Mouse (Mus musculus): ENCODE measurements at regions not wholly inside any gene's neighbourhood (a gene's known extent, or its start where the extent isn't known, plus 50 kb on each side); places are given as distances from the start of the nearest gene placed in this dataset.
"Not testable (repeated sequence)": the region's sequence is repeated elsewhere in the genome, so short reads cannot be mapped to it uniquely, and the experiment has no call there.

DNA sequence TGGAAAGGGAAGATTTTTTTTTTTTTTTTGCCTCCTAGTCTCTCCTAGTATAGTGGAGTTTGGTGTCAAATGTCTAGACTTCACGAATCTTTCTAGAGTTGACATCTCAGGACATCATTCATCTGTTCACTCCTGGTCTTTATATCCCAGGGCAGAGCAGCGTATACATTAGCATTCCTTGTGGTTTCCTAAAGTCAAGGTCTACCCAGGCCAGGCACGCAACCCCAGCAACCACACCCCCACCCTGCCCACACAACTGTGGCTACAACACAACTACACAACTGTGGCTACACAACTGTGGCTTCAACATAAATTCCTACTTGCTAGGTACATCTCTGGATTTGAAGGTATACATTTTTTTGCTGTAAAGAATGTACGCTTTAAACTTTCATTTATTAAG, 122.2 kb downstream of the Ppp1r3a start:
- intact Hi-C loops (cut with DNase I) = no loop called here
- no peak for DNase-seq (ENCODE audit: low spot score in 2 of 2)

DNA sequence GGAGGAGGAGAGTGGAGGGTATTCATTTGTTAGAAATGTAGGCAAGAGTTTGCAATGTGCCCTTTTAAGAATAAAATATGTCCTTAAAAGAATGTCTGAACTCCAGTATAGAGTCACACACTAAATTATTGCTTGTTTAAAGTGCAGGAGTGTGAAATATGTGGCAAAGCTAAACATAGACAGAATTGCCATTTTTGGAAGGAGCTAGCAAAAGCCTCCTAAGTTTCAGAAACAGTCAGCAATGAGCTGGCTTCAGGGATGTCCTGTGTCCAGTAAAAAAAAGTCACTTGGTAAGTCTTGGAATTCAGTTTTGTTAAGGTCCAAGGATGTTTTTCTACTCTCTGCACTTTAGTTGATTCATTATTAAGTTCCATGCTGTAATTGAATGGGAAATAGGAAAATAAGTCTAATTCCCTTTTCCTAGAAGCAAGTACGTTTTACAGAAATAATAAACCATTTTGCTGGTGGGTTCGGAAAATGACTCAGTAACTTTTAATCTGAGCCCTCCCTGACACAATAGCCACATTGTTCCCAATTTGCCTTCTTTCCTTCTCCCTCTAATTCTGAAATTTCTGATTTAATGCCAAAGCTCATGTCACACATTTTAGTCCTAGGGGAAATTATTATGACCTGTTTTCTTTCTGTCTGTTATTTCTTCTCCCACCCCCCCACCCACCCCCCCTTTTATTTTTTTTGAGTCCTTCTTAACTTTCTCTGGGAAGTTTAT, 123.2 kb downstream of the Ppp1r3a start:
- intact Hi-C loops (cut with DNase I) = no loop called here
- DNase-seq (ENCODE audit: low spot score in 2 of 2) = no peak

DNA sequence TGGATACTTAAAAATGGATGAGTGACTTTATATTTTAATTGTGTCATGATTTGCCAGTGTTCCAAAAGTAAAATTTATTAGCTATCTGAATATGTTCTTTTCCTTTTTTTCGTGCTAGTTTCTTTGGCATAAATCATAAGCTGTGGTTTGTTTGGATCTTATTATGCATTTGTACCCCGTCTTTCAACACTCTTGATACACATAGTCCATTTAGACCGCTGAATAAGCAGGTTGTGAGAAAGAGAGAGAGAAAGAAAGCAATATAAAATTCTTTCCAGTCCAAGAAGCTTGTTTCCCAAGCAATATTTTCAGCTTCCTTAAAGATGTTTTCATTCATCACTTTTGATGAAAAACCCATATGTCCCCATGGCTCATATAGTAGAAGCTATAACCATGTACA, 138.4 kb downstream of the Ppp1r3a start:
- DNase-seq (ENCODE audit: low spot score in 2 of 2) = no peak
- intact Hi-C loops (cut with DNase I) = no loop called here

DNA sequence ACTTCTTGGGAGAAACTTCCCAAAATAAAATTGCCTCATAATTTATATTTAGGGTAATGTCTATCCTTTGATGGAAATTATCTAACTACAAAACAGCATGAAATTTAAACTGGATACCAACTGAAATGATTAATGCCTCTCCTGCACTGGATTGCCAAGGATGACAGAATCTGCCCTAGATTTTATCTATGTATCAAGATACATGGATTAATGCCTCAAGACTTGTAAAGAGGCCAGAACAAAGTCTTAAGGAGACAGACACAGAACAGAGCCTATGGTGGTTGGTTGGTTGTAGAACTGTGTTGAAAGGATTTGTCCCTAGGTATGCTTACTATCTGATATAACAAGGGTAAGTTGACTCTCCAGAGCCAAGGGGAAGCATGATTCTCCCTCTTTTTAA, 147.0 kb downstream of the Ppp1r3a start:
- intact Hi-C loops (cut with DNase I) = no loop called here
- DNase-seq (ENCODE audit: low spot score in 2 of 2) = no peak

DNA sequence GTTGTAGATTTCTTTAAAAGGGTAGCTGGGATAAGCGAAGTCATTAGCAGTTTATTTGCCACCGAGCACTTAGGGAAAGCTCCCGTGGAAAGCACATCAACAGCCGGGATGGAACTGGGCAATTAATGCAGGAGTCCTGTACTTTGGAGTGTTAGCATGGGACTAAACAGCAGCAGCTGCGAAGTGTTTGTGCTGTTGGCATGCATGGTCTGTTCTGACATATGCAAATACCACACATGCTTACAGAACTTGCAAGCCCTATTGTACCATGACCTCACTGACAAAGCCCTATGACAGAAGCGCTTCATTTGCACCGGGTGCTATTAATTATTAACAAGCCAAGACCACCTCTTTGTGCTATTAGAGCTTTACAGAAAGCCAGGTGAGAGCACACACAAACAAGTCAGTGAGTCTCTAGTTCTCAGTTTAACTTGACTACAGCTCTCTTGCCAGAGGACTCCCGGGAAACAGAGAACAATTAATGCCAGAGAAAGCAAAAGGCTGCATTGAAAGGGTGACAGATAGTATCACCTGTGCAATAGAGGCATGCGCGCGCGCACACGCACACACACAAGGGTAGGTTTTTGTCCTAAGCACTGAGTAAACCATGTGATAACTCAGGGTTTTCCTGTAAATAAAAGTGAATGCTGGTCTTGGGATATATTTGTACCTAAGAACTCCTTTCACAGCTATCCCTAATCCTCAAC, 154.4 kb downstream of the Ppp1r3a start:
- intact Hi-C loops (cut with DNase I) = no loop called here
- DNase-seq (ENCODE audit: low spot score in 2 of 2) = no peak

- no peak for DNase-seq (ENCODE audit: low spot score in 2 of 2)
- intact Hi-C loops (cut with DNase I) = no loop called here
These were observed 158.1 kb downstream of the Ppp1r3a start for GRCm38 (mm10) chr6:14596880-14597466.

DNA sequence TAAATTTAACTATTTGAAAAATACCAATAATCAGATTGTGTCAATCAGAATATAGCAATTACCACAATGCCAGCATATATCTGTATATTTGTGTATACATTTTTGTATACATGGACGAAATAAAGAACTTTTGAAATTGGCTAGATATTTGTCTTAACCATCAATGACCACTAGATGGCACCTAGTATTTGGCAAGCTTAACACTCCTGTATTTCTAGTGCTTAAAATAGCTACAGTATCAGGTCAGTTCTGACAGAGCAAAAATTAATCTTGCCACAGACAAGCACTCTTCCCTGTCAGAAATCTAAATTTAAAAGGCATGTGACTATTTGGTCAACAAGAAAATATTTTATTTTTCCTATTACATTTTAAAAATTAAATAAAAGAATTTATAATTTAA, 169.2 kb downstream of the Ppp1r3a start:
- DNase-seq (ENCODE audit: low spot score in 2 of 2) = no peak
- intact Hi-C loops (cut with DNase I) = no loop called here

DNA sequence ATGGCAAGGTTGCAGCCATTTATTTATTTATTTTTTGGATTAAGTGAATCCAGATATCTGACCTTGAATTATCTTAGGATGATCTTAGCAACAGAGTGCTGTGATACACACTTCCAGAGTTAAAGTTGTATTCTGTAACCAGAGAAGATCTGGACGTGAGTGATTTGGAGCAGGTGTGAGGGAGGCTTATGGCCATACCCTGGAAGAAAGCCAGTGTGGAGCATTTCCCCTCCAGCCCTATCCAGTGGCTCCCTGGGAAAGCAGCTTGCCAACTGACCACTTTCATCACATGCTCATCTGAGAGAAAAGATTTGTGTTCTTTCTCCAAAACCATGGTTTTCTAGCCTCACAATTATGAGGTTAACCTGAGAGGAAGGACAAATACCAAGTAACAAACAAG, 171.2 kb downstream of the Ppp1r3a start:
- intact Hi-C loops (cut with DNase I) = no loop called here

DNA sequence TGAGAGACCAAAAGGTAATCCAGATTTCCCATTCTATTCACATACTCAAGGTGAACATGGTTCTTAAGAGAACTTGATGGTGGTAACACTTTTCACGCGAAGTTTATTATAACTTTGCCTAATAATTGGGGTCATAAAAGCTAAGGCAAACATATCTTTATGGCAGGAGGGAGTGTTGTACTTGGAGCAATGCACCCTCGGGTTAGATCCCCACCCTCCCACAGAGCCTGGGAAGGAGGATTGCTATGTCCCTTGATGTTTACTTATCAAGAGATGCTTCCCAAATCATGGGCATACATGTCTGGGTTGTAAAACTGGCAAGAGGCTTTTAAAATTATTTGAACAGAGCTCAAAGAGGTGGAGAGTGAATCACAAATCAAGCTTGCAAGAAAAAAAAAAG, 180.5 kb downstream of the Ppp1r3a start:
- intact Hi-C loops (cut with DNase I) = no loop called here
- DNase-seq (ENCODE audit: low spot score in 2 of 2) = no peak

More for the DNA sequence above, 171.2 kb downstream of the Ppp1r3a start:
- no peak for DNase-seq (ENCODE audit: low spot score in 2 of 2)

DNA sequence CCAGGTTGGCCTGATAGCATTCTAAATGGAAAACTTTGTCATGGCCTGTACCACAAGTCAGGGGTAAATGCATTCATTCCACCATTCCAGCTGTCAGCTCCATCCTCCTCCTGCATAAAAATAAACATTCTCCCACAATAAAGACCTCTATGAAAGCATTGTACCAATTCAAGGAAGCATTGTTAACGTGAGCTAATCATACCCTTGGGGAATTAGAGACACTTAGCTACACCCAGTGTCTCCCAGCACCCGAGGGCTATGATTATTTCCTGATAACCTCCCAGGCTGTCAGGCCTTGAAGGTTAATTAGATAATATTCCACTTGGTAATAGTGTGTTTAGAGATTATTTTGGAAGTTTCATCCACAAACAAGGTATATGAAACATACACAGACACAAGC, 182.1 kb downstream of the Ppp1r3a start:
- intact Hi-C loops (cut with DNase I) = no loop called here

DNA sequence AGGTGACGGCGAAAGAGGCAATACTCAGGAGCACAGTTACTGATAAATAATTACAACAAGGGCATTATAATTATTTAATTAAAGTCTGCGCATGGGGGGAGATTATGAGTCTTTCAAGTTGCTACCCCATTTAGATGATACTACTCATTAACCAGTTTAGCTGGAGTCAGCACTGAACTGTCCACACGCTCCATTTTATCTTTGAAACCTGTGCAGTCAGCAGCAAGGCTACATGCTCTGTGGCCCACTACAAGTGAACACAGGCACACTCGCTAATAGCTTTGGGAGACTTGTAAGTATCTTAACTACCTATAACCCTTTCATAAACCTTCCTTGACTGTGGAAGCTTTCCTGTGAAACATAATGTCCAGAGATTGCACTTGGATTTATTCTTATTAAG, 214.7 kb downstream of the Ppp1r3a start:
- DNase-seq (ENCODE audit: low spot score in 2 of 2) = no peak
- intact Hi-C loops (cut with DNase I) = no loop called here

More for the DNA sequence above, 182.1 kb downstream of the Ppp1r3a start:
- no peak for DNase-seq (ENCODE audit: low spot score in 2 of 2)

- no peak for DNase-seq (ENCODE audit: low spot score in 2 of 2)
- intact Hi-C loops (cut with DNase I) = no loop called here
These were observed 226.0 kb downstream of the Ppp1r3a start for GRCm38 (mm10) chr6:14529096-14529495.

GRCm38 (mm10) chr6:14528564-14528963, 226.5 kb downstream of the Ppp1r3a start:
- no peak for DNase-seq (ENCODE audit: low spot score in 2 of 2)
- intact Hi-C loops (cut with DNase I) = no loop called here

GRCm38 (mm10) chr6:14522742-14523141, 232.3 kb downstream of the Ppp1r3a start:
- intact Hi-C loops (cut with DNase I) = no loop called here
- no peak for DNase-seq (ENCODE audit: low spot score in 2 of 2)

GRCm38 (mm10) chr6:14521321-14521720, 233.8 kb downstream of the Ppp1r3a start:
- intact Hi-C loops (cut with DNase I) = no loop called here
- DNase-seq (ENCODE audit: low spot score in 2 of 2) = no peak

GRCm38 (mm10) chr6:14504171-14504570, 250.9 kb downstream of the Ppp1r3a start:
- DNase-seq (ENCODE audit: low spot score in 2 of 2) = peak; percentile 11 to 38
- intact Hi-C loops (cut with DNase I) = loop anchor here (2.0 to 10.0 kb wide), 3 partner anchors 669 to 1217 kb away; partner anchors contain the start of gene Gpr85

GRCm38 (mm10) chr6:14500663-14501062, 254.4 kb downstream of the Ppp1r3a start:
- intact Hi-C loops (cut with DNase I) = loop anchor here (5.0 to 10.0 kb wide), 2 partner anchors 666 to 738 kb away; partner anchors contain the start of gene Gpr85
- DNase-seq (ENCODE audit: low spot score in 2 of 2) = no peak

- intact Hi-C loops (cut with DNase I) = loop anchor here (5.0 to 10.0 kb wide), 2 partner anchors 665 to 738 kb away; partner anchors contain the start of gene Gpr85
- DNase-seq (ENCODE audit: low spot score in 2 of 2) = not testable (repeated sequence)
These were observed 255.2 kb downstream of the Ppp1r3a start for GRCm38 (mm10) chr6:14499882-14500281.

DNA sequence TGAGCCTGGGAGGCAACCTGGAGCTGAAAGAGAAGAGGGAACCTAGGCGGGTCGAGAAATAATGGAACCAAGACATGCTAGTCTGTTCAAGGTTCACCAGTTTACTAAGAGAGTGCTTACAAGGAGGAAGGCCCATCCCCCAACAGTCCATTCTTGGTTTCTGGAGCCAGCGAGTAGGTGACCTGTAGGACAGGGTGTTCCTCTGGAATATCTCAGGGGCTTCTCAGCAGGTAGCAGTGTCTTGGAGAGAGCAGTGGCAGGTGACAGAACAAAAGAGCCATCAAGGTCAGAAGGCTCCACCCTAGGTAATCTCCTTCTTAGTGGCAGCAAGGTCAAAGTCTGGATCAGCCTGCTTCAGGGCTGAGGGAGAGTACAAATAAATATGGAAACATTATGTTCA, 268.4 kb downstream of the Ppp1r3a start:
- intact Hi-C loops (cut with DNase I); DNase-seq (ENCODE audit: low spot score in 2 of 2): not testable (repeated sequence)

DNA sequence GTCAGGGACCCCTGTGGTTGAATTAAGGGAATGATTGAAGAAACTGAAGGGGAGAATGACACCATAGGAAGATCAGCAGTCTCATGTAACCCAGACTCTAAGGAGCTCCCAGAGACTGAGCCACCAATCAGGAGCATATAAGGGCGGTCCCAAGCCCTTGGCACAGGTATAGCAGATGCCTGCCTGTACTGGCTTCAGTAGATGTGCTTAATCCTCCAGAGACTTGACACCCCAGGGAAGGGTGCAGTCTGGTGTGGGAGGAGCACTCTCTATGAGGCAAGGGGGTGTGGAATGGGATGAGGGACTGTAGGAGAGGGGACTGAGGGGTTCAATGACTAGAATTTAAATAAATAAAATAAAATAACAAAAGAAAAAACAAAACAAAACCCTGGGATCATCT, 298.7 kb downstream of the Ppp1r3a start:
- no peak for DNase-seq (ENCODE audit: low spot score in 2 of 2)
- intact Hi-C loops (cut with DNase I) = no loop called here

DNA sequence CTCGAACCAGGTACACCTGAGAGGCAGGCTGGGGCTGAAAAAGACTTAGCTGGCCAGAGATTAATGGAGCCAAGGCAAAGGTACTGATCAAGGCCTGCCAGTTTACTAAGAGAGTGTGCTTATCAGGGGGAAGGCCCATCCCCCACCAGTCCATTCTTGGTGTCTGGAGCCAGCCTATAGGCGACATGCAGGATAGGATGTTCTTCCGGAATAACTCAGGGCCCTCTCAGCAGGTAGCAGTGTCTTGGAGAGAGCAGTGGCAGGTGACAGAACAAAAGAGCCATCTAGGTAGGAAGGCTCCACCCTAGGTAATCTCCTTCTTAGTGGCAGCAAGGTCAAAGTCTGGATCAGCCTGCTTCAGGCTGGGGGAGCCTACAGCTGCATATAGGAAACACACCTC, 301.8 kb downstream of the Ppp1r3a start:
- intact Hi-C loops (cut with DNase I); DNase-seq (ENCODE audit: low spot score in 2 of 2): not testable (repeated sequence)

Data from left cerebral cortex, postnatal 36 days (tissue).